Mouse (Mus musculus): Measurements from ENCODE around the gene Klhl13. TPM values are rescaled to one million over a fixed set of nuclear protein-coding genes. Genes with fewer than 3 reads are reported as not detected.

Gene Klhl13
- not detected for polyA plus RNA-seq (2017; shearing (Covaris generic))

DNA sequence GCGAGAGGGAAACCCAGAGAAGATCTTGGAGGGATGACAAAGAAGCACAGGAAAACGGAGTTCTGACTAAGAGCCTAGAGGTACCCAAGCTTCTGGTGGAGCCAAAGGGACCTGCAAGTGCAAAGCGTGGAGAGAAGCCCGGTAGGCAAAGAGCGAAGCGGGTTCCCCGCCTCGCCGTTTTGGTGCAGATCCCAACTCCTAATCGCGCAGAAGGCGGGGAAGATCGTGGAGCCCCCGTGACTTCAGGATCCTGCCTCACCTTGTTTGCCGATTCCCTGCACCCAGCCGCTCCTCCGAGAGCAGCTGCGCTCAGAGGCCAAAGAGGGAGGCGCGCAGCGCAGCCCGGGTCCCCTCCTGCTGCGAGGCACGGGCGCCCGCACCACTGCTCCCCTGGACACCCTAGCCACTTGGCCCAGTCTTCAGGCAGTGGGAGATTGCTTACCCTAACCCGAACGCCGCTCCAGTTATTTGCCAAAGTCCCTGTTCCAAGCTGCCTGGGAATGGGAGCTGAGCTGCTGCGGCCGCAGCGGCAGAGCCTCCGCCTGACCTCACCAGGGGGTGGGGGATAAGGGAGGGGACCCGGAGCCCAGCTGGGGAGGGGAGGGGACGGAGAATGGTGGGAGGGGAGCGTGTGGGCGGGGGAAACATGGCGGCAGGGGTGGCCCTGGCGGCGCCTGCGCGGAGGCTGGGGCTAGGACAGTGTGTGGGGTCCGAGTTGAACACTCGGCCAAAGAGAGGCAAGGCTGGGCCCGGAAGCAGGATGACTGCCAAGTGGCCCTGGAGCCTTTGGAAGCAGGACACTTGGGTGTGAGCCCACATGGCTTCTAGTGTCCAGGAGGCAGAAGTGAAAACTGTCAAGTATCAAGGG is at the start of gene Klhl13:
TSS of gene Klhl13 (minus strand) at position 569 of the 868 bp plus-strand sequence.
- ATAC-seq, result no peak

DNA sequence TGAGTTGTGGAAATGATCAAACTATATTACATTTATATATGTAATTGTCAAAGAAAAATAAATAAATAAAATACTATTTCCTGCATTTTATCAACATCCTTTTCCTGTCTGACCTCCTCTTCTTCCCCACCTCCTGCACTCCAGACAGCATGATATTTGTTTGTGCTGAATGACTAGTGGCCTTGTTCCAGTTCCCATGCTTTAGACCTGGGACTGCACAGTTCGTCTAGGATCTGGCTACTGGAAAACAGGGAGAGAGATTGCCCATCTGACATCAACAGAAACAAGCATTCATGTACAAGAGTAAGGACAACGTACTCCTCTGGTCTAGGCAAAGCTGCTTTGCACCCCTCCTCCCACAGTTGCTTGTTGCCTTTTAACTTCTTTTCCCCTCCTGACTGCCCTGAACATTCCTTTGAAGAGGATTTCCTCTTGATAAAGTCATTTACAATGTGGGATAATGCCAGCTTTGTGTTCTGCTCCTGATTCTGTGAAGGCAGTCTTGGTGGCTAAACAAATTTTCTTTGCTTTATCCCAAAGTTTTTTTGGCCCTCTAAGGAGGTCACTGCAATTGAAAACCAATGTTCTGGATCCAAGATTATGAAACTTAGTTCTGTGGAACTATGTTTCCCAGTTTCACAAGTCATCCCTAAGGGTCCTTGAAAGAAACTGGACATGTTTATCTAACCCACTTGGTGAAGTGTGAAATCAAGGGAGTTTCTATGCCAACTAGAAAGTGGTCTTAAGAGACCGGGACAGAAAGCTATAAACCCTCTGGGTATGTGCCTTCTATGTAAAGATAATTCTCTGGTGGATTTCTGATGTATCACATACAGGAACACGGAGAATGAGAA is 44.6 kb upstream of the Klhl13 start:
- no peak for ATAC-seq

DNA sequence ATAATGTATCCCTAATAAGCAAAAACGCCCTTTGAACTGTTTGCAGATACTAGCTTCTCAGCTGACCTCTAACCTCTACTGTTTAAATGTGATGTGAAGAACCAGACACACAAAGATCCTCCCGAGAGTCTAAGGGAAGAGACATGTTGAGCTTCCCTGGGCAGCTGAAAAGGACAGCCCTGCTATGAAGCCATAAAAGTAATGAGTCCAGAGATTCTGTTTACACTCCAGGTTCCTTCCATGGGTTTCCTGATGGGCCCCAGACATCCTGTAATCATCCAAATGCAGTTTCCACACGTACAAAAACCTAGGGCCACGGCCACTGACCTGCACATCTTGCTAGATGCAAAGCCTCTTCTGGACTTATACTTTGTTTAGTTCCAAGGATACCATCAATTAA is 23.8 kb upstream of the Klhl13 start:
- no peak for ATAC-seq

DNA sequence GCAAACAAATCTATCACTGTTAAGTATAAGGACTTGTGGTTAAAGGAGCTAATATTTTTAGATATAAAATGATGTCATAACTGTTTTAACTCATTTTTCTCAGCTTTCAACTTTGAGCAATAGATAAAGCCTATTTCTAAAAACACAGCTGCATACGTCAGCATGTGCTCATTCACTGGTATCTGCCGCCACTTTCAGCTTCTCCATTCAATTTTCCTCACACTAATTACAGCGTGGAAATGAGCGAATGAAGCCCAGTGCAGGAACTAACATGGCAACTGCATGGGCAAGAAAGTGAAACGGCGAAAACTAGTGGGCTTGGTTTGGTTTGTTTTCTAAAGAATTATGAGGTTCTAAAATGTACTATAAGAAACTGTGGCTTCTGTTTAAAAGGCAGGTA is 1.4 kb downstream of the Klhl13 start:
- ATAC-seq, result no peak

DNA sequence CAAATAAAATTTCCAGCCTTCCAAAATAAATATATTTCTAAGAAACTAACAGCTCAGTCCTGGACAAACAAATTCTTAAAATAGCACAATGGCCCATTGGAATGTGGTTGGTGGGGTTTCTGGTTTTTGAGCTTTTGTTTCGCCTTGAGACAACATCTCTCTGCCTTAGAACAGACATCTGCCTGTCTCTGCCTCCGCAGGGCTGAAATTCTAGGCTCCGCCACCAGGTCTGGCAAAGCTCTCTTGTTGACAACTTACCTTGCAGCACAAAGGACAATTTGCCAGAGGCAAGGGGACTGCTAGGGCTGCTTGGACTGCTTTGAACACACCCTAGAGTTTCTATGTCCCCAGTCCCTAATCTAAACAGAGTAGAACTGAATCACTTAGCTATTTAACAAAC is 4.4 kb downstream of the Klhl13 start:
- no peak for ATAC-seq

DNA sequence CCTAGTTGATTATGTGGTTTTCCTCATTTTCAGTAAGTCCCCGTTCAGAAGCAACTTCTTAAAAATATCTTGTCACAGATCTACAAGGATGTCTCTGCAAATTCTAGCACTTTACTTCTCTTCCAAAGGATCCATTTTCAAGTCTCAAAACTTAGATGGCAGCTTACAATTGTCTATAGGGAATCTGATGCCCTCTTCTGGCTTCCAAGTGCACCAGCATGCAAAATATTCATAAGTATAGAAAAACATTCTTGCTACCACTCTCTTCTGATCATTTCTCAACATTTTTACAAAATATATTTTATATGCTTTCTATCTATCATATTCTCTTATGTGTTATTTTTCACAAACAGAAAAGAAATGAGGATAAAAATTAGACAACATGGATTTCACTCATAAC is 14.8 kb downstream of the Klhl13 start:
- ATAC-seq, result no peak

DNA sequence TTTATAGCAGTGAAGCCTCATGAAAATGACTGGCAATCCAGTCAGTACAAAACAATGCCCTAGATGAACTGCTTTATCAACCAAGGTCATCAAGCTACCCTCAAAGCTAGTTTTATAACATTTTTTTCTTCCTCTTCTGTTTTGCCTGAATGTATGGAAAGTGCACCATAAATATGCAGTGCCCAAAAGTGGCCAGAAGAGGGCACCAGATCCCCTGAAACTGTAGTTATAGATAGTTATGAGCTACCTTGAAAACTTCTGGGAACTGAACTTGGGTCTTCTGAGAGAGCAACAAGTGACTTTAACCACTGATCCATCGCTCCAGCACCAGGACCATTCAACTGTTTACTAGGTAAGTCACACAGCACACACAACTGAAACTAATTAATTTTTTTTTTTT is 36.8 kb downstream of the Klhl13 start:
- ATAC-seq, result no peak

DNA sequence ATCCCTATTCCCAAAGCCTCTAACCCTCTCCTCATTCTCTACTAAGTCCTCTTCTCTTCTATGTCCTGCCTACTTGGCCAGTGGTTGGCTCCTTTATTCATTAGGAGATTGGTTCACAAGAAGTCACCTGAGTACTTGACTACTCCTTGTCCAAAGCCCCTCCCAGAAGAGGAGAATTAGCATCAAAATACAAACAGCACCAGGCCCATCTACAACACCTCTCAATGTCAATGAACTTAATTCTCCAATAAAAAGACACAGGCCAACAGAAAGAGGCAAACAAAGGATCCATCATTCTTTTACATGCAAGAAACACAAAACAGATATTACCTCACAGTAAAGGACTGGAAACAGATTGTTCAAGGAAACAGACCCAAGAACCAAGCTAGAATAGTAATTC is 46.0 kb downstream of the Klhl13 start:
- no peak for ATAC-seq

DNA sequence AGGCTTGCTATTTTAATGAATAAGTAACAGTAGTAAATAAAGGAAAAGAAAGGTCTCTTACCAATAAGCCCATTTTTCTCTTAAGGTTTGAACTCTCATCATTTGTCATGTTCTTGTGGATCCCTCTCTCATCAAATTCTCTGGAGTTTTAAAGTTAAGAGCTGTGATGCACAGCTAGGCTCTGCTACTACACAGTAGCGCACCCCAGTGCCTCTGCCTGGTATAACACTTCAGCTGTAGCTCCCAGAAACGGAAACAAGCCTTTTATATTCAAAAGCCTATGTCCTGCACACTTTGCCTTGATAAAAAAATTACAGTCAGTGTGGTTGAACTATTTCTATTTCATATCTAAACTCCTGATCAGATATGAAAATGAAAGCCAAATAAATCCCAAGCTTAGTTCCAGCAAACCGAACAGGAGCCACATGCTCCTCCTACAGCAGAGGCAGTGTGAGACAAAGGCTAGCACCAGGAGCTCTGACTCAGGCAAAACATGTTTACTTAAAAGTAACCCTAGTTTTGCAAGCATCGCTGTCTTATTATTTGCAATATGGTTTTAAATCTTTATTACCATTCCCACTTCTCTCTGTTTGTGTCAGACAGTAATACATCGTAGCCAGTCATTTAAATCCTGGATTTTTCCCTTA is 68.8 kb downstream of the Klhl13 start:
- no peak for ATAC-seq

DNA sequence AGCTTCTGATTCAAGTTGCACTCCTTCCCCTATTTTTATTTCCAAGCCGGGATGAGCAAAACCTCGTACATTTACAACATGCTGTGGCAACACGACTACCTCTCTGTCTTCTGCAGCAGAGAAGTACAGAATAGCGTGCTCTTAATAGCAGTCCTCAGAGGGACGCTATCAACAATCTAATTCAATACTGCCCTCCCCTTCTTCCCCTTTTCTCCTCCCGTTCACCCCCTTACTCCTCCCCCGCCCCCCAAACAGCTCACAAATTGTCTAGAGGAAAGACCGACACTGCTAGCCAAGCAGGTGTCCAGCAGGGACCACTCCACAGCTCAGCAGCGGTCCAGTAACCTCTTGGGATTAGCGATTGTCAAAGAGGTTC is 79.5 kb downstream of the Klhl13 start:
- no peak for ATAC-seq

DNA sequence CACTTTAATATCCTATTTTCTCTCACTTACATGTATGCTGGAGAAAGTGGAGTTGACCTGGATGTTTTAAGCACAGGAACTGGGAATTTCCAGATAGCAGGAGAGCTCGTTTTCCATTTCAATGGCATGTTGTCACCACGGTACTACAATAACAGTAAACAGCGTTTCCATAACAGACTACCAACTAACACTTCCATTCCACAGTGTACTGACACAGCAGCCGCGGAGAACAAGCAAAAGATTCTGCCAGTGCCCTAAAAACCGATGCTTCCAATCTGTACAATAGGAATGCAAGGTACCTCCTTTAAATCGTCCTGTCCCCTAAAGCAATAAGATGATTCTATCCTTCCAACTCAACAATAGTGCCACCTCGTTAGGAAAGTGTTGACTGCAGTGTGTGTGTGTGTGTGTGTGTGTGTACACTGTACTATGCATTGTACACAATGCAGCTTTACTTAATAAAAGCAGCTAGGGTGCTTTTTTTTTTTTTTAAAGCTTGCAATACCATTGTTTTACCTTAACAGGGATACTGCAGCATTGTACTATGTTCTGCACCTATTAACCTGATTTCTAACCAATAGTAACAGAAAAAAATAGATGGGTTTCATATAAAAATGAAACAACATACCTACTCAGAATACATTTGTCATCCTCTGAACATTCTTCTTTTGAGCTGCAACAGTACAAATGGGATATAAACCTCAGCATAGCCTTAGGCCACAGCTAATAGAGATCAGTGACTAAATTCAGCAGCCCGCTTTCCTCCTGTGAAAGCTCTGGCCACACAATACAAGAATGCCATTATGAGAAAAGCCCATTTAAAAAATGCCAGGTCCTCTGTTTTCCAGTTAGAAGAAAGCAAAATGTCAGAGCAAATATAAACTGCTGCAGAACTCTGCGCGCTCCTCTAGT is 80.1 kb downstream of the Klhl13 start:
- ATAC-seq, result no peak

DNA sequence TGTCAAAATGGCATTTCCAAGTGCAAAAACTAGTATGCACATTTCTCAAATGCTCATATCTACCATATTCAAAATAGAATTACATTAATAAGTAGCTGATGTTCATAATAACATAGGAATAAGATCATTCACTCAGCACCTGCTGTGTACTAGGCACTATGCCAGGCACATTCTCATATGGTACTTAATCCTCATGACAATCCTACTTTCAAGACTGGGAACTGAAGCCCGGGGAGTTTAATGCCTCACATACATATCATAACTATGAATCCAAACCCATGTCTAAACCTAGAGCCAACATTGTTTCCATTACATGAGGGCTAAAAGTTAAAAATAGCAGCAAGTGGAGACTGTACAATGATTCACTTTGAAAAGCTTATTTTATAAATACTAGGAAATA is 97.3 kb downstream of the Klhl13 start:
- ATAC-seq, result no peak

DNA sequence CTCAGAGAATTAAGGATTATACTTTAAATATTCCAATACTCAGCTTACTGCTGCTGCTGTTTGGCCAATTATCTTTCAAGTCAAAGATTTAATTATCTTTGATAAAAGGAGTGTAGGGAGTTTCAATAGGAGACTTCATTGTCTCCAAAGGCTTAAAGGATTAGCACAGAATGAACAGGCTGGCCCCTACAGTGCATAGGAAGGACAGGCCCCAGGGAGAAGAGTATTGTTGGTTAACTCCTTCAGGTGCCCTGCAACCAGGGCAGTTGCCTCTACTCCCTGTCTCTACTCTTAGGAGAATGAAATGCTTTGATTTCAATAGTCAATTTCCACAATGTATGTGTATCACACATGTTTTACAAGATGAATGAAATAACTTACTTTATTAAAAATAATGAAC is 116.1 kb downstream of the Klhl13 start:
- ATAC-seq, result no peak
